ENCODE assay signal across 17 mouse cellular contexts in the genomic region with DNA sequence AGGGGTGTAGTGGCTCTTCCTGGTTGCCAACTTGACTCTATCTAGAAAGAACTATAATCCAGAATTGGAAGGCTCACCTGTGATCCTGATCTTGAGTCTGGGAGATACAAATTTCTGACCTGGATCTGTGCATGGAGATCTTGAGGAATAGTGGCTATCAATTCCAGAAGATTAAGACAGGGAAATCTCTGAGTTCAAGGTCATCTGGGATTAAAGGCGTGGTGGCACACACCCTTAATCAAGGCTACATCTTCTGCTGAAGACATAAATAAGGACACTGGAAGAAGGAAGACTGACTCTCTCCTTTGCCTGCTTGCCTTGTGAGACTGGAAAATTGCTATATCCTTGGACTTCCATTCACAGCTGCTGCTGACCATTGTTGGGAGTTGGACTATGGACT. TPM values are rescaled to one million over a fixed set of nuclear protein-coding genes. Genes with fewer than 3 reads are reported as not detected.
DNase-seq lines count a peak whose midpoint lies in the region; TF ChIP-seq lines count a peak whose summit lies in the region.
"Had no signal": no experiment of that assay in that cellular context is flagged by ENCODE, and none has a peak within 500 bp of the region (broad histone marks: within the 10 kb centered on the region; RNA-seq: fewer than 3 reads in every experiment).

A gene (plus strand): TSS at position 301 of the 400 bp plus-strand sequence.

- no peak for TF ChIP-seq CTCF in embryonic fibroblast, embryonic 13.5 days (IDR thresholded peaks at IDR 0.05; ENCODE audit: borderline replicate concordance, insufficient read depth, low read length)

- H3K4me3 ChIP-seq in embryonic fibroblast, embryonic 13.5 days (ENCODE audit: insufficient read depth, low read length), result no peak within 1 kb of the TSS
- H3K4me3 ChIP-seq: embryonic facial prominence, embryonic 12.5 days; forebrain, embryonic 12.5 days; hindbrain, embryonic 12.5 days had no signal

- intact Hi-C loops in left cerebral cortex, postnatal 10 days (cut with DNase I), result no loop called here

- no peak for TF ChIP-seq POLR2A in embryonic fibroblast, embryonic 13.5 days (IDR thresholded peaks at IDR 0.05; ENCODE audit: low read depth, low read length)

- no peak for DNase-seq in left cerebral cortex, postnatal 10 days (ENCODE audit: extremely low spot score in 1 of 2, low spot score in 2 of 2)
- DNase-seq in left cerebral cortex, adult 8-10 months (ENCODE audit: low spot score in 2 of 2), result no peak
- DNase-seq in layer of hippocampus, postnatal 25 days (ENCODE audit: extremely low spot score in 1 of 2, low spot score in 1 of 2), result no peak
- DNase-seq in kidney, adult 11 months, result no peak
- no peak for DNase-seq in kidney, adult 18-20 months
- DNase-seq: adrenal gland, postnatal 10 days; cerebellum, adult 11-12 months; cerebellum, adult 9-10 months; cerebellum, postnatal 25 days; gastrocnemius, postnatal 10 days; heart, adult 11 months; heart, postnatal 10 days; heart, postnatal 4 days had no signal

- no peak within 1 kb of the TSS for H3K27ac ChIP-seq in embryonic fibroblast, embryonic 13.5 days (ENCODE audit: insufficient read depth, low read length)
- H3K27ac ChIP-seq: embryonic facial prominence, embryonic 12.5 days; forebrain, embryonic 12.5 days; hindbrain, embryonic 12.5 days had no signal

- H3K4me1 ChIP-seq in embryonic fibroblast, embryonic 13.5 days (ENCODE audit: control insufficient read depth, insufficient read depth, low read length), result no peaks in the 10 kb centered on the region
- H3K4me1 ChIP-seq: embryonic facial prominence, embryonic 12.5 days; forebrain, embryonic 12.5 days; hindbrain, embryonic 12.5 days had no signal

RNA-seq across cellular contexts. Expression of the gene that starts here (rescaled TPM):
- total RNA-seq in left cerebral cortex, postnatal 10 days (2021), result 10 to 100 TPM; 12.7 to 14.3 TPM
- total RNA-seq in left cerebral cortex, adult 8-10 months (2022), result 10 to 100 TPM in 1 of 4 experiments, 1 to 10 TPM in 3; 7.7 to 10.1 (median 9.0) TPM
- 9.9 and 11.3 TPM in 2 replicates for polyA plus RNA-seq in embryonic fibroblast, embryonic 13.5 days (2011; ENCODE audit: insufficient read length, low read depth, missing spikeins)
- 10 to 100 TPM; 64.5 to 75.6 TPM for total RNA-seq in layer of hippocampus, postnatal 25 days (2021)

Comparison
In these comparisons a context has a peak if more than half of its experiments do, and no peak if none do; other contexts are left out.
1. RNA of the gene that starts here (total RNA-seq): 64.5 to 75.6 TPM in layer of hippocampus, postnatal 25 days; 12.7 to 14.3 TPM in left cerebral cortex, postnatal 10 days and 7.7 to 10.1 TPM in left cerebral cortex, adult 8-10 months; every median in the first group is over 4 times any median in the second.